Mouse (Mus musculus) cortical plate, adult 2 months (tissue): ENCODE measurements around the gene Polr1e.
"Not testable (repeated sequence)": the region's sequence is repeated elsewhere in the genome, so short reads cannot be mapped to it uniquely, and the experiment has no call there.

Source experiments
- CTCF ChIP-seq: fragments of 200-500 bp; IDR thresholded peaks from 2 replicates; pipeline ENCODE4 v1.5.1; 2011; ENCODE audit warnings: mild to moderate bottlenecking, control low read depth, low read length; ENCODE audit not compliant: insufficient read depth; ENCODE audit errors: extremely low read depth
- POLR2A ChIP-seq: fragments of 200-500 bp; IDR thresholded peaks from 2 replicates; pipeline ENCODE4 v1.6.1; 2011; ENCODE audit warnings: mild to moderate bottlenecking, low read length, control low read depth; ENCODE audit not compliant: insufficient read depth; ENCODE audit errors: extremely low read depth

DNA sequence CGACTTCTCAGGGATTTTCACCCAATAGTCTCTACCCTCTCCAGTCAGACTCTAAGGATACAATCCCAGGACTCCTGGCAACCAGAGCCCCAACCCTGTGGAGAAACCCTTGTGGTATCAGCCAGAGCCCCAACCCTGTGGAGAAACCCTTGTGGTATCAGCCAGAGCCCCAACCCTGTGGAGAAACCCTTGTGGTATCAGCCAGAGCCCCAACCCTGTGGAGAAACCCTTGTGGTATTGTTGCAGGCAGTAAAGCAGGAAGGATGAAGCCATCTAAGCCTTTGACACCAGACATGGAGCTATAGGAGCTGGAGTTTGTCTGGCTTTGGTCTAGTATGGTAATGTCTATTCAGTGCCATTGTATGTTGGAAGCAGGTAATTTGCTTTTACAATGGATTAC lies 45.5 kb downstream of the Polr1e start:
- not testable (repeated sequence) for TF ChIP-seq CTCF, POLR2A
